27 mouse cellular contexts compared by ENCODE assay signal in genomic region chr10:79626156-79626555, GRCm38 (mm10). TPM values are rescaled to one million over a fixed set of nuclear protein-coding genes. Genes with fewer than 3 reads are reported as not detected.
DNase-seq lines count a peak whose midpoint lies in the region; ATAC-seq lines count a peak whose summit lies in the region.
"Had no signal": no experiment of that assay in that cellular context is flagged by ENCODE, and none has a peak within 500 bp of the region (broad histone marks: within the 10 kb centered on the region; RNA-seq: fewer than 3 reads in every experiment).

No protein-coding gene starts in this region.

- peaks cover 14% of the 10 kb centered on the region for H3K36me3 ChIP-seq in hindbrain, embryonic 12.5 days
- peaks cover 35% of the 10 kb centered on the region for H3K36me3 ChIP-seq in hindbrain, embryonic 13.5 days
- H3K36me3 ChIP-seq: forebrain, embryonic 15.5 days; G1E; heart, embryonic 15.5 days had no signal

- no peak overlapping the region for H3K4me3 ChIP-seq in hindbrain, embryonic 12.5 days
- H3K4me3 ChIP-seq in hindbrain, embryonic 13.5 days: no peak overlapping the region
- H3K4me3 ChIP-seq: forebrain, embryonic 15.5 days; heart, adult 2 months; heart, embryonic 15.5 days; hindbrain, embryonic 10.5 days had no signal

- H3K9me3 ChIP-seq in hindbrain, embryonic 12.5 days (replicated peaks): peaks cover 5% of the 10 kb centered on the region; the same call in 1 of the 2 replicates
- H3K9me3 ChIP-seq in hindbrain, embryonic 13.5 days: no peaks in the 10 kb centered on the region
- H3K9me3 ChIP-seq: forebrain, embryonic 15.5 days; G1E; heart, embryonic 15.5 days had no signal

- WGBS in hindbrain, embryonic 12.5 days: 87% methylated on average over 10 of the region's 10 CpGs
- WGBS in hindbrain, embryonic 13.5 days: 81% methylated on average over 10 of the region's 10 CpGs

- no peaks in the 10 kb centered on the region for H3K27me3 ChIP-seq in hindbrain, embryonic 12.5 days
- H3K27me3 ChIP-seq in hindbrain, embryonic 13.5 days: no peaks in the 10 kb centered on the region
- H3K27me3 ChIP-seq: forebrain, embryonic 15.5 days had no signal

- intact Hi-C loops in heart, postnatal 14 days (cut with DNase I): no loop called here

- no peak overlapping the region for H3K4me2 ChIP-seq in hindbrain, embryonic 12.5 days (replicated peaks)
- no peak overlapping the region for H3K4me2 ChIP-seq in hindbrain, embryonic 13.5 days
- H3K4me2 ChIP-seq: forebrain, embryonic 15.5 days; heart, embryonic 11.5 days; heart, embryonic 15.5 days had no signal

- no peak overlapping the region for H3K27ac ChIP-seq in hindbrain, embryonic 12.5 days
- no peak overlapping the region for H3K27ac ChIP-seq in hindbrain, embryonic 13.5 days
- H3K27ac ChIP-seq: forebrain, embryonic 15.5 days; heart, adult 2 months; heart, embryonic 15.5 days; hindbrain, embryonic 10.5 days had no signal

- 0 out of 2 replicates have a peak overlapping the region, but pooled peaks have one; percentile 18 for H3K9ac ChIP-seq in hindbrain, embryonic 12.5 days
- no peak overlapping the region; the same call in 1 of the 2 replicates for H3K9ac ChIP-seq in hindbrain, embryonic 13.5 days
- H3K9ac ChIP-seq: forebrain, embryonic 15.5 days; heart, embryonic 15.5 days had no signal

- ATAC-seq in hindbrain, embryonic 12.5 days (ENCODE audit: low FRiP score): 0 out of 2 replicates have a peak, but pooled peaks have one; percentile 18
- ATAC-seq in hindbrain, embryonic 13.5 days (ENCODE audit: low FRiP score): no peak
- ATAC-seq: activated CD4-positive, CD25-positive, alpha-beta regulatory T cell, adult 4 months; CD4-positive, CD25-positive, alpha-beta regulatory T cell, adult 4 months; forebrain, embryonic 15.5 days; hindbrain, embryonic 16.5 days; inflammation-experienced regulatory T-cells, adult 6 months; intestine, postnatal 0 days had no signal

- peak; percentile 64 for DNase-seq in adrenal gland, postnatal 14 days
- DNase-seq in adrenal gland, adult 8-10 months: no peak
- DNase-seq in 3134 (ENCODE audit: extremely low read depth, insufficient read length, low spot score) (peak; percentile 86), NIH3T3 (ENCODE audit: low read depth) (peak; percentile 90)
- DNase-seq in heart, postnatal 14 days: no peak
- DNase-seq: B cell, adult 2 months; cerebellum, adult 11-12 months; cerebellum, adult 9-11 months; gastrocnemius, postnatal 10 days; heart, adult 2 months; kidney, adult 8-10 months had no signal

- H3K4me1 ChIP-seq in hindbrain, embryonic 12.5 days: no peaks in the 10 kb centered on the region
- H3K4me1 ChIP-seq in hindbrain, embryonic 13.5 days (replicated peaks): 0 out of 2 replicates have a peak, but pooled peaks cover 2% of the 10 kb centered on the region
- H3K4me1 ChIP-seq: heart, embryonic 15.5 days had no signal

RNA-seq across cellular contexts. Expression of gene Shc2, which starts 11.6 kb away (rescaled TPM):
- total RNA-seq in adrenal gland, postnatal 14 days (2021): 4.0 and 4.8 TPM in 2 replicates
- total RNA-seq in adrenal gland, adult 8-10 months (2022): 10 to 100 TPM in 1 of 4 experiments, 1 to 10 TPM in 3; 3.6 to 11.4 (median 6.0) TPM
- polyA plus RNA-seq in hindbrain, embryonic 12.5 days (2016; fragmentation: Nextera tagmentation; extraction: Ambion mirVana): 30.3 and 33.0 TPM in 2 replicates
- polyA plus RNA-seq in hindbrain, embryonic 13.5 days (2015; fragmentation: Nextera tagmentation; extraction: Ambion mirVana): 24.5 and 26.5 TPM in 2 replicates
- total RNA-seq in heart, postnatal 14 days (2021): 1 to 10 TPM; 3.5 to 4.0 TPM
- polyA plus RNA-seq: activated CD4-positive, CD25-positive, alpha-beta regulatory T cell, adult 4 months; CD4-positive, CD25-positive, alpha-beta regulatory T cell, adult 4 months; G1E; inflammation-experienced regulatory T-cells, adult 6 months had no signal

RNA-seq across cellular contexts. Expression of gene C2cd4c, which starts 12.3 kb away (rescaled TPM):
- total RNA-seq in adrenal gland, postnatal 14 days (2021): 0.08 and 0.11 TPM in 2 replicates
- total RNA-seq in adrenal gland, adult 8-10 months (2022): under 1 TPM; 0.12 to 0.31 (median 0.17) TPM
- polyA plus RNA-seq in hindbrain, embryonic 12.5 days (2016; fragmentation: Nextera tagmentation; extraction: Ambion mirVana): 0.08 TPM in 1 of 2 replicates, not detected in the other
- 0.17 and 0.27 TPM in 2 replicates for polyA plus RNA-seq in hindbrain, embryonic 13.5 days (2015; fragmentation: Nextera tagmentation; extraction: Ambion mirVana)
- total RNA-seq in heart, postnatal 14 days (2021): not detected
- total RNA-seq: G1E; heart, postnatal 25 days had no signal
- polyA plus RNA-seq: activated CD4-positive, CD25-positive, alpha-beta regulatory T cell, adult 4 months; CD4-positive, CD25-positive, alpha-beta regulatory T cell, adult 4 months; G1E; heart, embryonic 11.5 days; heart, embryonic 15.5 days; inflammation-experienced regulatory T-cells, adult 6 months had no signal

RNA-seq across cellular contexts. Expression of gene Odf3l2, which starts 19.4 kb away (rescaled TPM):
- not detected in 2 replicates for total RNA-seq in adrenal gland, postnatal 14 days (2021)
- total RNA-seq in adrenal gland, adult 8-10 months (2022): not detected
- not detected in 2 replicates for polyA plus RNA-seq in hindbrain, embryonic 12.5 days (2016; fragmentation: Nextera tagmentation; extraction: Ambion mirVana)
- not detected in 2 replicates for polyA plus RNA-seq in hindbrain, embryonic 13.5 days (2015; fragmentation: Nextera tagmentation; extraction: Ambion mirVana)
- total RNA-seq in heart, postnatal 14 days (2021): not detected
- total RNA-seq: heart, adult 2 months; heart, postnatal 25 days had no signal
- polyA plus RNA-seq: activated CD4-positive, CD25-positive, alpha-beta regulatory T cell, adult 4 months; CD4-positive, CD25-positive, alpha-beta regulatory T cell, adult 4 months; embryonic facial prominence, embryonic 11.5 days; forebrain, embryonic 11.5 days; G1E; gonadal fat pad, adult 2 months; heart, adult 2 months; heart, embryonic 11.5 days; heart, embryonic 15.5 days; hindbrain, embryonic 10.5 days; inflammation-experienced regulatory T-cells, adult 6 months; intestine, postnatal 0 days had no signal

RNA-seq across cellular contexts. Expression of gene Madcam1, which starts 38.2 kb away (rescaled TPM):
- 6.8 TPM in 1 of 2 replicates, not detected in the other for total RNA-seq in adrenal gland, postnatal 14 days (2021)
- not detected for total RNA-seq in adrenal gland, adult 8-10 months (2022)
- 2.9 and 3.2 TPM in 2 replicates for polyA plus RNA-seq in hindbrain, embryonic 12.5 days (2016; fragmentation: Nextera tagmentation; extraction: Ambion mirVana)
- polyA plus RNA-seq in hindbrain, embryonic 13.5 days (2015; fragmentation: Nextera tagmentation; extraction: Ambion mirVana): 0.87 and 0.88 TPM in 2 replicates
- total RNA-seq in heart, postnatal 14 days (2021): under 1 TPM in 1 of 2 experiments, not detected in 1; 0.37 TPM
- total RNA-seq: G1E; gastrocnemius, postnatal 10 days; heart, adult 2 months; heart, postnatal 25 days had no signal
- polyA plus RNA-seq: G1E; heart, adult 2 months; inflammation-experienced regulatory T-cells, adult 6 months had no signal

RNA-seq across cellular contexts. Expression of gene Theg, which starts 39.0 kb away (rescaled TPM):
- total RNA-seq in adrenal gland, postnatal 14 days (2021): not detected in 2 replicates
- total RNA-seq in adrenal gland, adult 8-10 months (2022): not detected
- polyA plus RNA-seq in hindbrain, embryonic 12.5 days (2016; fragmentation: Nextera tagmentation; extraction: Ambion mirVana): not detected in 2 replicates
- not detected in 2 replicates for polyA plus RNA-seq in hindbrain, embryonic 13.5 days (2015; fragmentation: Nextera tagmentation; extraction: Ambion mirVana)
- total RNA-seq in heart, postnatal 14 days (2021): not detected
- total RNA-seq: G1E; gastrocnemius, postnatal 10 days; heart, adult 2 months; heart, postnatal 25 days had no signal
- polyA plus RNA-seq: activated CD4-positive, CD25-positive, alpha-beta regulatory T cell, adult 4 months; CD4-positive, CD25-positive, alpha-beta regulatory T cell, adult 4 months; embryonic facial prominence, embryonic 11.5 days; forebrain, embryonic 11.5 days; forebrain, embryonic 15.5 days; G1E; heart, embryonic 11.5 days; heart, embryonic 15.5 days; hindbrain, embryonic 10.5 days; hindbrain, embryonic 16.5 days; inflammation-experienced regulatory T-cells, adult 6 months; intestine, postnatal 0 days had no signal

Comparison
In these comparisons a context has a peak if more than half of its experiments do, and no peak if none do; other contexts are left out.
1. DNase-seq: peak in adrenal gland, postnatal 14 days (single experiment), 3134 (single experiment) and NIH3T3 (single experiment); none in adrenal gland, adult 8-10 months (single experiment) and heart, postnatal 14 days (0 of 2).